Mouse (Mus musculus) stomach, postnatal 0 days (tissue): ENCODE data around the gene Ddrgk1.

Experiments
- CTCF ChIP-seq: IDR thresholded peaks from 2 replicates; pipeline ENCODE4 v1.5.1; 2016; ENCODE audit warnings: antibody characterized with exemption, low read depth, mild to moderate bottlenecking, moderate library complexity
- EP300 ChIP-seq: optimal IDR thresholded peaks from 2 replicates; pipeline ENCODE3; 2016; ENCODE audit warnings: antibody characterized with exemption

DNA sequence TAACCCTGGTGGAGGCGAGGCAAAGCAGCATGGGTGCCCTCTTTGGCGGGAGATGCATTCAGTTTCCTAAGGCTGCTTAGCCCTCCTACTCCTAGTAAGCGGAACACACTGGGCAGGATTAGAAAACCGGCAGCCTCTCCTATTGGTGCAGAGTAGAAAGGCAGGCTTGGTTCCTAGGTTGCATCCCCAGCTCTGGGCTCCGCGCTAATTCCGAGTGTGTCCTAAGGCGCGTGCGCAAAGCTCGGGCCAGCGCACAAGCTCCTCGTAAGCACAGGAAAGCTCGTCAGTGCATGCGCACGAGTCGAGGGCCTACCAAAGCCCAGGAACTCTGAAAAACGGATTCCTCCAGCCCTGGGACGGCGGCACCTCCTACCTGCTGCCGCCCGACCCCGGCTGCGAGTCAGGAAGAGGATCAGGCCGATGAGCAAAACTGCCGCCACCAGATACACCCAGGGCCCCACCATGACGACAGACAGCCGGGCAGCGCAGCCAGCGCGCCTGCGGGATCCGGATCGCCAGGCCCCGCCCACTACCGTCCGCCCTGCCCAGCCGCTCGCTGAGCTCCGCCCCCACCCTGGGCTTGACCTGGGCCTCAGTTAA, at the start of gene Ddrgk1:
- peak; percentile 59 for TF ChIP-seq CTCF
- TF ChIP-seq EP300, result no peak
